8 mouse cellular contexts compared by ENCODE assay signal in genomic region chr2:170323925-170324347, GRCm38 (mm10).
DNase-seq lines count a peak whose midpoint lies in the region; ATAC-seq and TF ChIP-seq lines count a peak whose summit lies in the region.

No protein-coding gene starts in this region.

- peak overlapping the region; percentile 64 for H3K9ac ChIP-seq in neural tube, embryonic 13.5 days

- peak; percentile 66 for ATAC-seq in neural tube, embryonic 13.5 days (ENCODE audit: low read depth)

- peak overlapping the region; percentile 87 for H3K27ac ChIP-seq in bone marrow macrophage, adult 2 months (ENCODE audit: insufficient read depth, low read depth, low read length)
- H3K27ac ChIP-seq in kidney, adult 2 months (ENCODE audit: insufficient read depth, low read depth, low read length): no peak overlapping the region
- H3K27ac ChIP-seq in neural tube, embryonic 13.5 days (replicated peaks): no peak overlapping the region

- peak overlapping the region; percentile 63 for H3K4me2 ChIP-seq in neural tube, embryonic 13.5 days

- TF ChIP-seq POLR2A in bone marrow macrophage, adult 2 months (IDR thresholded peaks at IDR 0.05; ENCODE audit: borderline replicate concordance, low read depth, low read length): no peak
- no peak for TF ChIP-seq POLR2A in kidney, adult 2 months (IDR thresholded peaks at IDR 0.05; ENCODE audit: low read depth, low read length)

- no peak for TF ChIP-seq CTCF in bone marrow macrophage, adult 2 months (IDR thresholded peaks at IDR 0.05; ENCODE audit: low read depth, low read length)
- no peak for TF ChIP-seq CTCF in kidney, adult 2 months (conservative IDR thresholded peaks at IDR 0.05; ENCODE audit: insufficient read depth, insufficient read length, low read depth, low read length)

- DNase-seq in layer of hippocampus, adult 9-11 months: peak; percentile 37
- no peak for DNase-seq in layer of hippocampus, adult 9-10 months (ENCODE audit: low spot score)
- peak; percentile 33 for DNase-seq in gastrocnemius, postnatal 25 days
- DNase-seq in kidney, adult 2 months: peak; percentile 78
- peak; percentile 53 to 70 for DNase-seq in lung, adult 18-20 months
- DNase-seq in c-Kit-positive CD71-positive TER-119-positive erythroid progenitor cells, embryonic 14.5 days (ENCODE audit: low spot score): no peak

- H3K4me3 ChIP-seq in bone marrow macrophage, adult 2 months (ENCODE audit: insufficient read depth, low read length): peak overlapping the region; percentile 58
- H3K4me3 ChIP-seq in kidney, adult 2 months (ENCODE audit: insufficient read depth, low read depth, low read length): peak overlapping the region; percentile 15; the same call in 1 of the 2 replicates
- H3K4me3 ChIP-seq in neural tube, embryonic 13.5 days: peak overlapping the region; percentile 38

- H3K36me3 ChIP-seq in kidney, adult 2 months (ENCODE audit: control insufficient read depth, insufficient read depth, low read length): no peaks in the 10 kb centered on the region
- H3K36me3 ChIP-seq in neural tube, embryonic 13.5 days: no peaks in the 10 kb centered on the region

- no peaks in the 10 kb centered on the region for H3K9me3 ChIP-seq in neural tube, embryonic 13.5 days

- no peaks in the 10 kb centered on the region for H3K27me3 ChIP-seq in kidney, adult 2 months (replicated peaks; ENCODE audit: control insufficient read depth, insufficient read depth, low read length)
- no peaks in the 10 kb centered on the region for H3K27me3 ChIP-seq in neural tube, embryonic 13.5 days

- H3K4me1 ChIP-seq in bone marrow macrophage, adult 2 months (ENCODE audit: control insufficient read depth, insufficient read depth, low read length): peaks cover 60% of the 10 kb centered on the region
- 0 out of 2 replicates have a peak, but pooled peaks cover 4% of the 10 kb centered on the region for H3K4me1 ChIP-seq in kidney, adult 2 months (ENCODE audit: control insufficient read depth, insufficient read depth, low read length)
- H3K4me1 ChIP-seq in neural tube, embryonic 13.5 days (replicated peaks): peaks cover 28% of the 10 kb centered on the region

- WGBS in kidney, adult 2 months: 3% methylated on average over 19 of the region's 19 CpGs
- 2% methylated on average over 19 of the region's 19 CpGs for WGBS in neural tube, embryonic 13.5 days

Comparison
In these comparisons a context has a peak if more than half of its experiments do, and no peak if none do; other contexts are left out.
1. DNase-seq: peak in layer of hippocampus, adult 9-11 months (single experiment), gastrocnemius, postnatal 25 days (single experiment), kidney, adult 2 months (single experiment) and lung, adult 18-20 months (2 of 2); none in layer of hippocampus, adult 9-10 months (single experiment) and c-Kit-positive CD71-positive TER-119-positive erythroid progenitor cells, embryonic 14.5 days (single experiment).
2. Peak in every context shown above with its lines, with median percentiles within 50 percentile points of each other: H3K4me3 ChIP-seq.